Mouse (Mus musculus) monocyte, adult 5-6 weeks (primary cell): ENCODE measurements around the gene Arpc2. TPM values are rescaled to one million over a fixed set of nuclear protein-coding genes. Genes with fewer than 3 reads are reported as not detected.
A peak's percentile ranks its signal among the peaks of the same experiment; 100 is the strongest.
"Not testable (repeated sequence)": the region's sequence is repeated elsewhere in the genome, so short reads cannot be mapped to it uniquely, and the experiment has no call there.

Experiments
- ATAC-seq: fragments of 153-309, 156-312 bp; replicated peaks from 2 replicates; pipeline ENCODE4 v1.8.0; 2017; ENCODE audit warnings: mild to moderate bottlenecking; ENCODE audit not compliant: low TSS enrichment, insufficient number of reproducible peaks, severe bottlenecking, poor library complexity, low FRiP score
- total RNA-seq: library from RNA; stranded (forward); fragments of 200-1000, 200-491, 200-594 nt; gene quantifications from 3 replicates; pipeline ENCODE4 v1.2.3, GENCODE M21; 2017

Arpc2 gene
- total RNA-seq, 1 experiment from 2014 or later, result 1,060 TPM

DNA sequence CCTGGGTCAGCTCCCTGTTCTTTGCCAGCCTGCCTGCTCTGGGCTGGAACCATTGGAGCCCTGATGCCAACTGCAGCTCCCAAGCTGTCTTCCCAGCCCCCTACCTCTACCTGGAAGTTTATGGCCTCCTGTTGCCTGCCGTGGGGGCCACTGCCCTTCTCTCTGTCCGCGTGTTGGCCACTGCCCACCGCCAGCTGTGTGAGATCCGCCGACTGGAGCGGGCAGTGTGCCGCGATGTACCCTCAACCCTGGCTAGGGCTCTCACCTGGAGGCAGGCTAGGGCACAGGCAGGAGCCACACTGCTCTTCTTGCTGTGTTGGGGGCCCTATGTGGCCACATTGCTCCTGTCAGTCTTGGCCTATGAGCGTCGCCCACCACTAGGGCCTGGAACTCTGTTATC is 43.1 kb downstream of the Arpc2 start:
- no peak for ATAC-seq

DNA sequence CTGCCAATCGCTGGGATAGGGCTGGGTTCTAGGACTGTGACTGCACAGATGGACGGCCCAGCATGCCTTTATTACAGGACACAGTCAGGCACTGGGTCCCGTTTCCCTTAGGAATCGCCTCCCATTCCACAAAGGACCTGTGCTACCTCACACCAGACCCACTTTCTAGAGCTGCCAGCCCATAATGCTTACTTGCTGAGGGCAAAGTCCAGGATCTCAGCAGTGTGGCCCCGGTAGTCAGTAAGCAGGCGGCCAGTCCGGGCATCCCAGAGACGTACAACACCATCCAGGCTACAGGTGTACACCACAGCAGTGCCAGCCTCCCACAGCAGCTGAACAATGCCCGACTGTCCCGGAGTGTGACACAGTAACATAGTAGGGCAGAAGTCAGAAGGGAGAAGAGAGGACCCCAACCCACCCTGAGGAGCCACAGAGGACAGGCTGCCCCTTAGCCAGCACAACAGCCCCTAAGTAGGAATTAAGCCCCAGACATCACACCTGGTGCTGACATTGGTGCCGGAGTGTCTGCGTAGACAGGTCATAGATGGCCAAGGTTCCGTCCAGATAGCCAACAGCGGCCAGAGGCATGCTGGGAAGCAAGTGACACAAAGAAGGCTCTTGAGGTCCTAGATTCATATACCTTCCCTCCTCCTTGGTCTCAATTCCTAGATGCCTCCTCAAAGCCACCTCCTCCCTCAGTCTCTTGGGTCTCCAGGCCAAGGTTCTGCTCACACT is 44.9 kb downstream of the Arpc2 start:
- no peak for ATAC-seq

DNA sequence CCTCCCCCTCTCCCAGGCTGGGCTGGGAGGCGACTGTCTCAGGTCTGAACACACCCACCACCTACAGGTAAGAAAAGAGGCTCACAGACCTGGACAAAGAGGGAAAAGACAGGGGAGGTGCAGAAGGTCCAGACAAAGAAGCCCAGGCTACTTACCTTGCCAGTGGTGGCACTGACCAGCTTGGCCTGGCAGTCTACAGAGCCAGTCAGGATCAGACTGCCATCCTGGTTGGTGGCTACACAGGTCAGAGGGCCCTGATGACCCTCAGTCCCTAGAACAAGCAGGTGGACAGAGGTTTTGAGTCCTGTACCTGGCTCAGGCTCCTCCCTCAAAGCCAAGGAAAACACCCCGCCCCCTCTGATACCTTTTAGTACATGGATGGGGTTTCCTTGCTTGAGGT is 45.5 kb downstream of the Arpc2 start:
- no peak for ATAC-seq

DNA sequence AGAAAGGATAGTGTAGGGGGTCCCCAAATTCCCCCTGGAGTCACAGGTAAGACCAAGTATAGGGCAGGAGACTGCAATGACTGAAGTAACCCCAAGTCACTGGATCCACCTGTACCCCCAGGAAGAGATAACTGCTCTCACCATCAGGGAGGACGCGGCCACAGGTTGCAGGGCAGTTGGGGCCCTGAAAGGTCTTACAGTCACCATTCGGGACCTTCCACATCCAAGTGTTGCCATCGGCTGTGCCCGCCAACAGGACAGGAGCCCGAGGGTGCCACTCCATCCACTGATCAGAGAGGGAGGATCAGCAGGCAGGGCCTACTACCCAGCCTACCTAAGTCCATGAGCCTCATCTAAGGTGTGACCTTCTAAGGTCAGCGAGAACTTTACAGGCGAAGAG is 46.0 kb downstream of the Arpc2 start:
- no peak for ATAC-seq

DNA sequence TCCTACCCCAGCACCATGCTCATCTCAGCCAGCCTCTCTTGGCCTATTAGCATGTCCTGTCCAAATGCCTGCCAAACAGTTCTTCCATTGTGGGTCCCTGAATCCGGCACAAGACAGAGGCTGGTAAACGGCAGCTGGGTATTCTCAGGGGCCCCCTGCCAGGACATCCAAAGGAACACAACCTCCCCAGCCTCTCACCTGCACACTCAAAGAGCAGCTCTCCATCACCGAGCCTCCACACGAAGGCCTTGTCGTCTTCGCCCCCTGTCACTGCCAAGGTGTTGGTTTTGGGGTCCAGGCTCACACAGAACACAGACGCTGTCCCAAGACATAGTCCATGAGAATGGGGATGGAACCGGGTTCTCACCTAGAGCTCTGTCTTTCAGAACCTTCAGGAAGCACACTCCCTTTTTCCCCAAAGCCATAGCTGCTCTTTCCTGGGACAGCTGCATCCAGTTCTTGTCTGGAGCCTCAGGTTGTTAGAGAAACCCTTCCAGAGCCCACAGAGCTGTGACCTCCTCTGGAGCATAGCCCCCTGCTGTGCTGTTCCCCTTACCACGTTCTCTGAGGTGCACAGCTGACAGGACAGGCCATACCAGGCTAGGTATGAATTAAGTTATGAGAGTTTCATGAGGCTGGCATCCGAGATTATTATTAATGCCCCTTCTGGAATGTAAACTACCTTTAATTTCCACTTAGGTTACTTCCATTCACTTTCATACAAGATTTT is 47.2 kb downstream of the Arpc2 start:
- ATAC-seq, result no peak

DNA sequence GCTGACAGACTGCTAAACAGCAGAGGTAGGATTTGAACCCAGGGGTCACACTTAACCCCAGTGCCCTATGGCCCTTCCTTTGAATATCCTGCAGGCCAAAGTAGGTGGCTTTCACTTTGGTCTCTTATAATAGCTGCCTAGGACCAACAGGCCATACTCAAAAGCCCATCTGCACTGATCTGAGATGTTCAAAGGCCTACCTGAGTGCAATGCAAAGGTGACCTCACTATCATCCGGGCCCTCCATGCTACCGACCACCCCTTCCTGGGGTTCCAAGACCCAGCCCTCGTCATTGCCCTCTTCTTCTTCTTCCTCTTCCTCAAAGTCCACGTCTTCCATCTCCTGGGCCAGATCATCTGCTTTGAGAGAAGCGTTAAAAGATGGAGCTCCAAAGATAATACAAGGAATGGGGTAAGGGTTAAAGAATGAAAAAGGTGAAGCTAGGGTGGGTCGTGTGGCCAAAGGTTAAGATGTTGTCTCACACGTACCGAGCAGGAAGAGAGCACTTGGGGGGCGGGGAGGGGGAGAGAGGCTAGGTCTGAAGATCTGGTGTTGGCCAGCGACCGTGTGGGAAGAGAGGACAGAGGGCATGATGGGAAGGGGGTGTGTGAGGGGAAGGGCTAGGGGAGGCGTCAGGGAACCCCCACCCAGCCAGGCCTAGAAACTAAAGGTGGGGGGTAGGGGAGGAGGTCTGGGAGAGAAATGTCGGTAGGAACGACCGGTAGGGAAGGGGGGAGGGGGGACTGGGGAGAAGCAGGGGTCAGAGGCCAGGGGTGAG is 48.0 kb downstream of the Arpc2 start:
- ATAC-seq, result no peak

DNA sequence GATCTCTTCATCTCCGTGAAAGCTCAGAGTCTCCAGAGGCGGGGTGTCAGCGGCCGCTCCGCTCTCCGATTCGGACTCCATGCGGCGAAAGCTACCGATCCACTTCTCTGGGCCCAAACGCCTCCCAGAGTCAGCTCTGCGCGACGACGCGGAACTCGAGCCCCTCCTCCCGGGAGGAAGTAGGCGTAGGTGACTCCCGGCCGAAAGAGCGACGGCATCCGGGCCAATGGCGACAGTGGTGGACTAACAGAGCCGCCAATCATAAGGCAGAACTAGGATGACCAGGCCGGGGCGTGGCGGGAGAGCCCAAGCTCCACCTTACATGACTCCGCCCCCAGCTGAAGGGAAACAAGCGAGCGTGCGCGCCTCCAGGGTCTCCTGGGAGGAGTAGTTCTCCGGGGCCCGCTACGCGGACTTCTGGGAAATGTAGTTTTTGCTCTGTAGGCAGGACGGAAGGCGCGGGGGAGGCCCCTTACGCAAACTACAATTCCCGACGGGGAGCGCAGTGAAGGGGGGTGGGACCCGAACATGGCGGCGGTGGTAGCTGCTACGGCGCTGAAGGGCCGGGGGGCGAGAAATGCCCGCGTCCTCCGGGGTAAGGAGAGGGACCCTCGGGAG is 48.8 kb downstream of the Arpc2 start, which contains the start of the genes Aamp and Pnkd:
TSS of gene Aamp (minus strand) at position 196 of the 618 bp plus-strand sequence.
TSS of gene Pnkd (plus strand) at position 388 of the 618 bp plus-strand sequence.
- ATAC-seq, result peak; percentile 88

DNA sequence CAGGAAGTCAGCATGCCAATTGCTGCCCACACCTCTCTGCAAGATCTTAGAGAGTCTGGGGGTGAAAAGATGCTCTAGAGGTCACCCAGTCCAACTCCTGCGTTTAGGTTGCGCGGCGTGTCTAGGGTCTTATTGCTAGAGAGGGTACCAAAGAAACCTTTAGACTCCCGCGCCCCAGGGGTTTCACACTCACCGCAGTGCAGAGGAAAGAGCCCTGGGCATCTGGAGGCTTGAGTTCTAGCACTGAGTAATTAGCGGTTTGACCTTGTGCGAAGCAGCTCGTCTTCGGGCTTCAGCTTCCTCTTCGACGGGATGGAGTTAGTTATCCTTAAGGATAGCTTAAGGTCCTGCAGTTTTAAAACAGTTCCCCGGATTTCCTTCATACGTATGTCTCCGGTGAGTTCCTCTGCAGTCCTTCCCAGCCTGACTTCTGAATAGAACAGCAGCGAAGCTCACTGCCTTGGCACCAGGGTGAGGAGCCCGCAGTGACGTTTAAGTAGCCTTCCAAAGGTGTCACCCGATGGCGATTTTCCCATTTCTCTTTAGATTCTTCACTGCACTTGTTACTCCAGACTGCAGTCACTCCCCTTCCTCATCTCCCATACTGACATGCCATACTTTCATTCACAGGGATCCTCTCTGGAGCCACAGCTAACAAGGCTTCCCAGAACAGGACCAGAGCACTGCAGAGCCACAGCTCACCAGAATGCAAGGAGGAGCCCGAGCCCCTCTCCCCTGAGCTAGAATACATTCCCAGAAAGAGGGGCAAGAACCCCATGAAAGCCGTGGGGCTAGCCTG is 49.5 kb downstream of the Arpc2 start:
- ATAC-seq, result peak; percentile 0; the same call in 1 of the 2 replicates

DNA sequence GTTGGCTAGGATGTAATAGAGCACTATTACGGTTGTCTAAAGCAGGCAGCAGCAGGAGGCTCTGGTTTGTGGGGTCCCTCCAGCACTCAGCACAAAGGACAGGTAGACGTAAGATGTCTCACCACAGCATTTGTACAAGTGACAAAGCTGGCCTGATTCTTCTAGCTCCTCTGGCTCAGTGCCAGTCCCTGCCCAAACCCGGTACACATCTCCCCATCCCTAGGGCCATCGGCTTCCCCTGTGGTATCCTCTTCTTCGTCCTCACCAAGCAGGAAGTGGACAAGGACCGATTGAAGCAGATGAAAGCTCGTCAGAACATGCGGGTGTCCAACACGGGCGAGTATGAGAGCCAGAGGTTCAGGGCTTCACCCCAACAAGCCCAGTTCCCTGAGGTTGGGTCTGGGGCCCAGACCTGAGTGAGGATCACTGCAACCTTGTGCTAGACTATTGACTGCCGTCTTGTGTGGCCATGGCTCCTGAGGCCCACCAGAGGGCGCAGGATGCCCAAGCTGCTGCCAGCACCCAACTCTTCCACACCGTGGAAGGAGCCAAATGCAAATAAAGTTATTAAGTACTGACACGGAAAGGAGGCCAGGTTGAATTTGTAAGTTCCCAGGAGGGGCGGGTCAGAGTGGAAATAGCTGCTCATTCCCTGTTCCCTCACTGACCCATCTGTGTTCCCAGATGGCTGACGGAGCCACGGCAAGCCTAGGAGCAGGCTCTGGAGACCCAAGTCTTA is 51.2 kb downstream of the Arpc2 start:
- ATAC-seq, result not testable (repeated sequence)

DNA sequence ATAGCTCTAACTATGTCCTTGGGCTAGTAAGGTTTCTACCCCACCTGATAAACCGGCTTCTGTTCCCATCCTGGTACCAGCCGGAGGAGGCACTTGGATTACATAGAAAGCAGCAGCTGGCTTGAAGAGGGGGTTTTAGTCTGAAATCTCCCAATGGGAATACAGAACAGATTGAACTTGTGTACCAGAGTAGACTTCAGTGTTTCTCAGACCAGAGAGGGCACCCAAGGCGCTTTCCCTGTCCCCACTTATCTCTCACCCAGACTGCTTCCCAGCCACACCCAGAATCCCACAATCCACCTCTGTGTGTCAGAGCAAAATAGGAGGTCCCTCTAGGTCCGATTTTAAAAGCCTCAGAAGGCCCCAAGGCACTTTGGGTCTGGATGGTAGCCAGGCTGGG is 52.4 kb downstream of the Arpc2 start:
- no peak for ATAC-seq

DNA sequence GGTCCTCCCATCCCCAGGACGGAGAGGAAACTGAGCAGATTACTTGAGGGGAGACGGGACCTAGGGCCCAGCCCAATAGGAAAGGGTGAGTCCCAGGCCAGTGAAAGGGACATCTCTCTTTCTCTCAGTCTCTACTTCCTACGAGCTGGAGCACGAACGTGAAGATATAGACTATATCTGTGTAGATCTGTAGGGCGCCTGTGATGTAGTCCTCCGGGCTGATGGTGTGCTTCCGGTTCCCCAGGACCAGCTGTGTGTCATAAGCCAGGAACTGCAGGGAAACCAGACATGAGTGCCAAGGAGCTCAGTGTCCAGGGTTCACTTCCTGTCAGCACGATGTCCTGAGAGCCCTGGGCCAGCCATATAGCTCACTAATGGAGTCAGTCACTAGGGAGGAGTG is 53.4 kb downstream of the Arpc2 start:
- ATAC-seq, result no peak

DNA sequence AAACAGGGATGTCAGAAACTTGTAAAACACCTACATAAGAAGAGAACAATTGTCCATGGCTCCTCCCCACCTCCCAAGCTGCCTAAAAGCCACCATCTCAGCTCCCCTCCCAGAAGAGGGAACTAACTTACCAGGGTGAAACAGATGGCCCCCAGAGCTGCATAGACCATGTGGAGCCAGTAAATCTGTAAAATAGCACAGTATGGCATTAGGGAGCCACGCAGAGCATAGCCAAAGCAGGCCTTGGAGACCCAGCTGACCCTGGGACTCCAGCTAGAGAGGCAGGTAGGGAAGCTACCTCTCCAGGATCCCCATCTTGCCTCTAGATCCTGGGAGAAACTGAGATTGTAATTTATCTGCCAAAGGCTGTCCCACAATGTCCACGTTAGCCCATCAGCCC is 53.9 kb downstream of the Arpc2 start:
- no peak for ATAC-seq

DNA sequence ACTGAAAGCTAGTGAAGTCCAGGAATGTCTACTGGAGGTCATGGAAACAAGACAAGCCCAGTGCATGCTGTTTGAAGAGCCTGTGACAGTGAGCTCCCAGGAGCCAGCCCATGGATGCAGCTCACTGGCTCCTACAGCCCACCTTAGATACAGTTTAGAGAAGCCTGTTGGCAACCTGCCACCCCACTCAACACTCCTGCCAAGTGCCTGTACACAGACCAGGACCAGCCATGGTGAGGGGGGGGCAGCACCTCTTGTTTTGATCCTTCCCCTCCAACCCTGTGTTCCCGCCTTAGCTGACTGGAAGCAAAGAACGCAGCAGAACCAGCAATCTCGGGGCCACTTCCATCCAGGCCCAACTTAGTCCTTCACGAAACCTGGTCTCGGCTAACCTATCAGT is 54.3 kb downstream of the Arpc2 start:
- no peak for ATAC-seq

DNA sequence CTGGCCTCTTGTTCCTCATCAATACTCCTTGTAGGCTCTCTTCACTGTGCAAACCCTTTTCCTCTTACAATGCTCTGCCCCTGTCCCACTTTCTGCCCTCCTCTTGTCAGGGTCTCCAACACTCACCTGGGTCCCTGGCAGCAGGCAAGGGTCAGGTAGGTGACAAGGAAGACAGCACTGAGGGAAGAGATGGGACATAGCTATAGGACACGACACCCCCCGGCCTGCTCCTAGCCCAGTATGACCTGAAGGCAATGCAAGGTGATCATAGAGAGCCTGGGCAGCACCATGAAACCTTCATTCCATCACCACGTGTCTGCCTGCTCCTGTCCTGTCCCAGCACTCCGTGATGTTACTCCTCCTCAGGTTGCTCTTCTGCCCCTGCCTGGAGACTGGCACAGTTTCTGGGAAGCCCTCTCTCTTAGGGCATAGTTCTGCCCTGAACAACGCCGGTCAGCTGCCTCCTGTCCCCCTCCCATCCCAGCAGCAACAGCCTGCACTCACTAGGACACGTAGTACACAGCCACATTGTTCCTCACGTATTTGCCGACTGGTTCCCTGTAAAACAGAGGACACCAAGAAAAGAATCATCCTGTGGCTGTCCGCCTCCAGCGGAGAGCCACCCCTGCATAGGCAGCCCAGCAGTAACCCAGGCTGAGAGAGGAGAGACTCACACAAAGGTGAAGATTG is 56.6 kb downstream of the Arpc2 start:
- no peak for ATAC-seq

DNA sequence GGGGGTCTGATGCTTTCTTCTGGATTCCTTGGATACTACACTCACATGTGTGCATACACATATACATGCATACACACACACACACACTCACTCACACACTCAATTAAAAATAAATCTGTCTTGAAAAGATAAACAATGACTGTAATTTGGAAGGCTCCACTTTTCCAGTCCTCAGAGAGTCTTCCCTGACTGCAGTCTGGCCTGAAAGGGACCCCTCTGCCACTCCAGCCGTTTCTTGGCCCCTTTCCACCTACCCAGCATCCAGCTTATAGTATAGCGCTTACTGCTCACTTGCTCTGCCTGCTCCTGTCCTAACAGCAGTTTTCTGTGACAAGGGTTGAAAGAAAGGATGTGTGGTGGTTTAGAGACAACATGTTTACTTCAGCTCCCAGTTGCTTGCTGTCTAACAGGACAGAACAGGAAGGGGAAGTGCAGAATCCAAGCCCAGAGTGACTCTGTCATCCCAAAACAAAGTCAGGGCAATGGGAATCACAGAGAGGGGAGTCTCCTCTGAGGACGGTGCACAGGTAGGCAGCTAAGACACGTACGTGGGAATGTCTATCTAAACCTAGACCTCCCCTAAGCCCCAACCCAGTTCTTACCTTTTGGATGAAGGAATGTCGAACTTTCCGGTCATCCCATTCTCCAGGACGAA is 57.5 kb downstream of the Arpc2 start:
- no peak for ATAC-seq

DNA sequence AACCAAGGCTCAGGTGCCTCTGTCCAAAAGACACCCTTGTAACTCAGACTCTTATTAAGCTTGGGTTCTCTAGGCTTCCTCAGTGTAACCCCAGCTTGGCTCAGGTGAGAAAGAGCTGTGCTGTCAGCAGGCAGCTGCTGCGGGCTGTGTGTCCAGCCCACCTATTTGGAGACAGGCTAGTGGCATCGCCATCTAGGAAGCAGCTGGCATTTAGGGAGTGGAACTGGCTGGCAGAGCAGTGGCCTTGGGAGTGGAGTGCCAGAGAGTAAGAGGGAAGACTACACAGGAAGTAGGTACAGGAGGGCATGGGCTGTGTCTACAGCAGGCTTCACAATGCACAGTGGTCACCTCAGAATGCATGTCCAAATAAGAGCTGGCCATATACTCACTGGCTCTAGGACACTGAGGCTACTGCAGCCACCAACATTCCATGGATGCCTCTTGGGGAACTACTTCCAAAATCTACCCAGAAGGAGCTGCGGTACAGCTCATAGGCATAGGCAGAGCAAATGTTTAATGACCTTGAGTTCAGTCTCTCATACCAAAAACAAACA is 58.3 kb downstream of the Arpc2 start:
- ATAC-seq, result no peak
